Mouse (Mus musculus) gastrocnemius, adult 8-10 months (tissue): ENCODE measurements around the gene Aebp2. TPM values are rescaled to one million over a fixed set of nuclear protein-coding genes. Genes with fewer than 3 reads are reported as not detected.
"Not testable (repeated sequence)": the region's sequence is repeated elsewhere in the genome, so short reads cannot be mapped to it uniquely, and the experiment has no call there.

Experiments used
- DNase-seq, 2 experiments: peaks; one replicate each; pipeline ENCODE4 v3.0.0; 2022; ENCODE audit warnings: low spot score in 2 of 2
- total RNA-seq, 4 experiments: library from RNA; stranded (reverse); gene quantifications; 2 replicates each; pipeline ENCODE4 v1.2.4; 2022

Gene Aebp2
- total RNA-seq, 4 experiments from 2014 or later: 32.0 to 35.5 (median 33.0) TPM

DNA sequence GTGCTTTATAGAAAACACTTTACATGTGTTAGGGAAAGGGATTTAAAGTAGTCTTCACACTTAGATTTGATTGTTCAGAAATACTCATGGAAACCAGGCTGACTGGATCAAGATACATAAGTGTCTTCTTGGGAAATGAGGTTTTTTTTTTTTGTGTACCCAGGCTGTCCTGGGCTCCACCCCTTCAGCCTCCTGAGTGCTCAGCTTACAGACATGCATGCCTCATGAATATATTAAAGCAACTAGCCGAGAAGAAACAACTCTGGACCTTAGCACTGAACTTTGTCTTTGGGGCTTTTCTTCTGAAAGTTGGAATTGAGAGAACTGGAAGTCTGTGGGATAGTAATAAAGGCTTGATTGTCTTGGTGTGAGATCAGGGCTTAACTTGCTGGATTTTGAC lies 27.3 kb downstream of the Aebp2 start:
- DNase-seq: no peak

DNA sequence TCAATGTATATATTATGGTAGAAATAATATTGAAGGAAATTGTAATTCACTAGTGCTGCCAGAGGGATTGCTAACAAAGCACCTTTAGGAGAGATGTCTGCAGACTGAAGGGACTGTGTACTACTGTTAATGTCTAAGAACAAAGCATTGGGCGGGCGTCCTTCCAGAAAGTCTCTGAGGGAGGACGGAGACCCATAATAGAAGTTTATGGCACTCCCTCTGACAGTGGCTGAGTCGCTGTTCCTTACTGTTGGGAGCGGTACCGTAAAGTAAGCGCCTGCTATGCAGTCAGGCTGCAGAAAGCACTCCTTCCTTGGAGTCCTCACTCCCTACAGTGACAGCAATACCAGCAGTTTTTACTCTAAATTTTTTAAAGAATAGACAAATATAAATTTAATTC lies 29.5 kb downstream of the Aebp2 start:
- DNase-seq: no peak

DNA sequence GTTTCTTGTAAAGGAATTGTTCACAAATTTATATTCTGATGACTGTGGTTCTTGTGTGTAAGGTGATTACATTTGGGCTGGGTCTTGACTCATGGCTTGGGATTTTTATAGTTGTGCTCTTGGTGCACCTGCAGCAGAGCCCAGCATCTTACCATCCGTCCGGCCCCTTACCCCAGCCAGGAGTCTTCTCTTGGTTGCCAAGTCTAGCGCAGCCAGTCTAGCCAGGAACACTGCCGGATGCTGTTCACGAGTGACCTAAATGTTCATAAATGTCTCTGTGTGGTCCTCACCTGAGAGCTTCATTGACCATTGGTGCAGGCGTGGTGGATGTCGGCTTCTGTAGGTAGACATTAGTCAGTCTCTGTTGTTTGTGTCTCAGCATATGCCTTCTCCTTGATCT lies 33.0 kb downstream of the Aebp2 start:
- DNase-seq: no peak

DNA sequence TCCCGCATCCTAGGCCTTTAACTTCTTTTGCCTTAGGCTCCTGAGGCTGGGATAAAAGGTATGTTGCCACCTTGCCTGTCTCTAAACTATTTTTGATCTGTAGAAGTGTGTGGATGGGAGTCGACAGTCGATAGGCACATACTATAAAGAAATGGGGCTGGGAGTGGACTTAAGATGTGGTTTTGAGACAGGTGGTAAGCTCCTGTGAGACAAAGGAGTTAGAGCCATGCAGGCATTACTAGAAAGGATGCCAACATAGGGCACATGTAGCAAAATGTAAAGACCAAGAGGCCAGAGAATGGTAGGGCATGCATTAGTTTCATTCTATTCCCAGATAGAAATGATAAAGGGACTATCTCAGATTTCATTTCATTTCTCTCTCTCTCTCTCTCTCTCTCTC lies 34.5 kb downstream of the Aebp2 start:
- no peak for DNase-seq

DNA sequence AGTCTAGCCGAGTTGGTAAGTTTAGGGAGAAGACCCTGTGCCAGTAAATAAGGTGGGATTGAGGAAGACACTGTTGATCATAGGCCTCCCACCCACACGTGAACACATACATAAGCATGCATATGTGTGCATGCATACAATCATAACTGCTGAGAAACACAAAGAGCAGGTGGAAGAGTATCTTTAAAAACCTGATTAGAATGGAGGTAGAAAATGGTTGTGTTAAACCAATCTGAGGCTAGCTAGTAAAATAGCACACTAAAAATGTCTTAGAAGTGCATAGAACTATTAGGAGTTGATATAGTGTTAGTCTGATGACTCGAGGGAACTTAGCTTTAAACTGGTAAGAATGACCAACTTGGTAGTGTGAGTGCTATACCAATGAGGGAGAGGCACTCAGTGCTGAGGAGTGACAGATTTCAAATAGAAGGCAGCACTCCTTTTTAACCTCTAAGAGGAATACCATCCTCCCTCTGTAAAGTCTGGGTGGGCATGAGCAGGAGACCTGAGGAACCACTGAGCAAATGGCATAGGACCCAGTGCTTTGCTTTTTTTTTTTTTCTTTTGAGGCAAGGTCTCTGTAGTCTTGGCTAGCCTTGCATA lies 35.6 kb downstream of the Aebp2 start:
- DNase-seq: no peak

DNA sequence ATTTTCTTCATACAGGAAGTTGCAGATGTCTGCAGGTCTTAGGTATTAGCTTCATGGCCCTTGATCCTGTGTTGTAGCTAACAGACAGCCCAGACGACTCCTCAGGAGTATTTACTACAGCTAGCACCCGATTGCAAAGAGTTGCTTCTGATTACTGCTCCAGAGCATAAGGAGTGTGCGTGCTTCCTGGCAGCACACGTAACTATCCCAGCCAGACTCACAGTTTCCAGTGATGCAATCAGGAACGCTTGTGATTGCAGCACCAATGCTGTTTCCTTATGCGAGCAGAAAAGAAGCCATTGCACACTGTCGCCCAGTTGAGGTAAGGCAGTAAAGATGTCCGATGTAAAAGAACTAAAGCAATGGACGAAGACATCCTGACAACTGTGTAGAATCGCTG lies 38.6 kb downstream of the Aebp2 start:
- no peak for DNase-seq

DNA sequence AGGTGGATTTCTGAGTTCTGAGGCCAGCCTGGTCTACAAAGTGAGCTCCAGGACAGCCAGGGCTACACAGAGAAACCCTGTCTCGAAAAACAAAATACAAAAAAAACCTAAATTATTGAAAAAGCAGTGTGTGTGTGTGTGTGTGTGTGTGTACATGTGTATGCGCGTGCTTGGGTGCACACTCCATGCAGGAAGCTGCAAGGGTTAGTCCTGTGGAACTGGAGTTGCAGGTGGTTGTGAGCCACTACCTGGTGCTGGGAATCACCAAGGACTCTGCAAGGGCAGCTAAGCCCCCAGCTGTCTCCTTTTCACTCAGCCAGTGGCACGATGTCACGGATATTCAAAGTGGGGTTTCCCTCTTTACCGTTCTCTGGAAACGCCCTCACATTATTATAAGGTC lies 39.3 kb downstream of the Aebp2 start:
- no peak for DNase-seq

DNA sequence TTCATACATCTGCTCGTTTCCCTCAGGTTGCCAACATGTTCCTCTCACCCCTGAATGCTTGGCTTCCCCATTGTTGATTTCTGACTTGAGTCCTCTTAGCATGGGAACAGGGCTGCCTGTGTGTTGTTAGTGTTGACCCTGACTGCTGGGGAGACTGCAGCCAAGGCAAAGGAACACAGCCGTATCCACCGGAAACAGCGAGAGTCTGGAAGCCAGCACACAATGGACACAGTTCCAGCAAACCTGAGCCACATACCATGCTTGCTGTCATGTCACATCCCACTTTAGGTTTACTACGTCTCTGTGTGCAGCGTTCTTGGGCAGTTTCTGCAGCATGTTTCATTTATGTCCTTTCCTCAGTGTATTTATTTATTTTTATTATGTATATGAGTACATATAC lies 39.8 kb downstream of the Aebp2 start:
- DNase-seq: no peak

DNA sequence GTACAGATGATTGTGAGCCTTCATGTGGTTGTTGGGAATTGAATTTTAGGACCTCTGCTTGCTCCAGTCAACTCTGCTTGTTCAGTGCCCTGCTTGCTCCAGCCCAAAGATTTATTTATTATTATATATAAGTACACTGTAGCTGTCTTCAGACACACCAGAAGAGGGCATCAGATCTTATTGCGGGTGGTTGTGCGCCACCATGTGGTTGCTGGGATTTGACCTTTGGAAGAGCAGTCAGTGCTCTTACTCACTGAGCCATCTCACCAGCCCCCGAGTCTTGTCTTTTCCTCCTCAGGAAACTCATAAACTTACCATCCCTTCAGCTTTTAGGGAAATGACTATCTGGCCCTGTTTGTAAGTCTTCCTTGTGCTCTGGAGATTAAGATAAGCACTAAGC lies 40.2 kb downstream of the Aebp2 start:
- not testable (repeated sequence) for DNase-seq

DNA sequence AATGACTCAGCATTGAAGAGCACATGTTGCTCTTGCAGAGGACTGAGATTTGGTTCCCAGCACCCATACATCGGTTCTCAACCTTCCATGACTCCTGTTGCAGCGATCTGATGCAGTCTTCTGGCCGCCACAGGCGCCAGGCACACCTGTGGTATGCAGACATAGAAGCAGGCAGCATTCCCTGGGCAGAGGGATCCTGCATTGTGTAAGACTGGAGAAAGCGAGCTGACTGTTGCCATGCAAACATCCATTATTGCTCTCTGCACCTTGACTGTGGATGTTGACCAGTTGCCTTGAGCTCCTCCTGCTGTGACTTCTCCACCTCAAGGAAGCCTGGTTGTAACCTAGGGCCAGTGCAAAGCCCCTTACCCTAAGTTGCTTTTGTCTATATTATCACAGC lies 42.1 kb downstream of the Aebp2 start:
- DNase-seq: no peak

DNA sequence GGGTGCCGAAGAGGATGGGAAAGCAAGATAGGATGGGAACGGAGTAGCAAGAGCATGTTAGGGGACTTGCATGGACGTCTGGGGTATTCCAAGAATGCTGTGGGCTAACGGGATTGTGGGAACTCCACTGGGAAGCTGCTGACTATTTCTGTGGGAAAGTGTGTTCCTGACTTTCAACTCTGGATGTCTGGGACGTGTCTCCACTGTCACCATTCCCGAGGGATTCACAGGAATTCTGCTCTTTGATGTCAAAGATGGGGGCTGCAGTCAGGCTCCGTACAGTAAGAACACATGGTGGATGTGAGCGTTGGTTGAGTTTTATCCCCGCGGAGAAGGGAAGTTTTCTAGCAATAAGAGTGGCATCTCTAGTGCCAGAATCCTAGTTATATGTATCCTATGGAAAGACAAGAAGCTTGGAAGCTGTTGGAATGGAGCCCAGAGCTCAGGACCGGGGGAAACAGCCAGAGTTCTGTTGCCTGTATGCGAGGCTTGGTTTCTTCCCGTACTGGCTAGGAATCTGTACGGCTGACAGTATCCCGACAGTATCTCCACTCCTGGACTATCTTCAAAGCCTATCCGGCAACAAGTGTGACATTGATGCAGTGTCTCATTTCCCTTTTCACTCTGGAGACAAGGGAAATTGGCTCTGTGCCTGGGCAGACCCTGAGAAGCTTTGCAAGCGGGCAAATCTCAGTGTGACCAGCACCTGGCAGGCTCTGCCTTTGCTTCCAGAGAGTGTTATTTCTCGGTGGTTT lies 44.2 kb downstream of the Aebp2 start:
- no peak for DNase-seq

DNA sequence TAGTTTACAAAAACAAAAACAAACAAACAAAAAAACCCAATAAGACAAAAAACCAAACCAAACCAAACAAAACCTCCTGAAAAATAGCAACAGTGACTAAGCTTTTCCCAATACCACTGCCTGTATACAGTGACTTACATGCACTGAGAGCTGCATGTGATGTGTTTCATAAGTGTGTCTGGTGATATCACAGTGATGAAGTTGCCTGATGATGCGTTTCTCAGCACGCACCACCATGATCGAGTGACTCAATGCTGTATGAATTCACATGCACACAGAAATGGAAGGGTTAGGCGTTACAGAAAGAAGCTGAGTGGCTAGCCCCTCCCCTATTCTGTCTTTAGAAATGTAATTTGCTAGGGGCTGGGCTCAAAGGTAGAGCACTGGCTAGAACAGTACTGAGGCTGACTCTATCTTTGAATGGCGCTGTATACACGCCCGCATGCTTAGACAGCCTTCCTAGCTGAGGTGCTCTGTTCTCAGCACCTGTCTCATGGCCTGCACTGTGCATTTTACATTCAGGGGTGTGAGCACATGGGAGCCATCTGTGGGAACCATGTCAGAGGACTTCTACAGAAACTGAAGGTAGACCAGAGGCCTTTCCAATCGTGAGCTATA lies 44.9 kb downstream of the Aebp2 start:
- no peak for DNase-seq

DNA sequence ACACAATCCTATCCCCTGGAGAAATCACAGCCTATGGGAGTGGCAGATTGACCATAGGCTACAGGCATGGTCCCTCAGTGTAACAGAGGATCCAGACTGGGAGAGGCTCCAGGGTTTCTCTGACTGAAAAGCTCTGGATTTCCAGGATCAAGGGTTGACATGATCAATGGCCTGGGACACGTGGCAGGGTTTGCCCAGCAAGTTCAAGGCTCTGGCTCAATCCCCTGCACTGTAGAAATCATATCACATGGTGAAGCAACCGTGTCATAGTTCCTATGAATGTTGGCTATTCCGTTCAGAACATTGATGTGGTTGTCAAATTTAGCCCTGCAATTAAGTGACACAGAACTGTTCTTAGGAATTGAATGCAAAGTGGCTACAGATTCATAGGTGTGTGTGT lies 52.0 kb downstream of the Aebp2 start:
- no peak for DNase-seq

DNA sequence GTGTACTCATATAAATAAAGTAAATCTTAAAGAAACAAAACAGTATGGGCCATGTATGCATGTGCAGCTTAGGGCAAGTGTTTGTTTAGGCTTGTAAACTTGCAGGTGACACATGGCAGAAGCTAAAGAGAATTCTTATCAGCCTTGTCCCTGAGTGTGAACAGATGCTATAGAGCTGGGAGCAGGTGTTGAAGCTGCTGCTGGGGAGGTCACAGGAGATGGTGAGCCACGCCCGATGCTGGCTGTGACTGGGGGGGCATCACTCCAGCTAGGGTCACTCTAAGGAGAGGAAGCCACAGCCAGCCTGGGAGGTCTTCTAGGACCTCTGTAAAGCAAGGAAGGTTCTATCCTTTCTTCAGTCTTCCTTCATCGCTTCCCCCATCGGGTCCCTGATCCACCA lies 53.6 kb downstream of the Aebp2 start:
- DNase-seq: no peak

DNA sequence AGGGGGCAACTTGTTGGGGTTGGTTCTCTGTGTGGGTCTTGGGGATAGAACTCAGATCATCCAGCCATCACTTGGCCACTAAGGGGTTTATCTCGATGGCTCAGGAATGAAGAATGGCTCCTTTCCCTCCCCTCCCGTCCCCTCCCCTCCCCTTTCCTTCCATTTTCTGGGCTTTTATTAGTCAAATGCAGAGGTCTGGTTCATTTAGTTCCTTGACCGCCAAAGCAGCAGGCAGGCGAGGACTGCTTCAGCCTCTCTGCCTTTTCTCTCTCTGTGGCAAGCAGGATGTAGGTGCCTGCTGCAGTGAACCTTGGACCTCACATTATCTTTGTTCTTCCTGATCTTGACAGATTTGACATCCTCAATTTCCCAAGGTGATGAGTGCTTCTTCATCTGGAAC lies 54.6 kb downstream of the Aebp2 start:
- no peak for DNase-seq

DNA sequence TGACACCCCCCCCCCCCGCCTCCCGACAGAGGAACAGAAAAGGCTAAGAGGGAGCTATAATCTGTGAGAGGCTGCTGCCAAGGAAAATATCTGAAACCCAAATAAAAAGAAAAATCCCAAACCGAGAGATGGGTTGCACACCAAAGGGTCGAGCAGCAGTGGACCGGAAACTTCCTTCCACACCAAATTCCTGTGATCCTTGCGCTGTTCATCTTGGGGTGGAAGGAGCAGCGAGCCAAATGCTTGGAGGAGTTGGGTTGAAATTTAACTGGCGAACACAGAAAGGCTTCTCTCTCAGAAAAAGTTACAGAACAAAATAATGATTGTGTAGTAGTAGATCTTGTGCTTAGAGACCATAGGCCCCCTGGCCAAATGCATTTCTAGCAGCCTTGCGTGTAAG lies 55.5 kb downstream of the Aebp2 start:
- DNase-seq: no peak

DNA sequence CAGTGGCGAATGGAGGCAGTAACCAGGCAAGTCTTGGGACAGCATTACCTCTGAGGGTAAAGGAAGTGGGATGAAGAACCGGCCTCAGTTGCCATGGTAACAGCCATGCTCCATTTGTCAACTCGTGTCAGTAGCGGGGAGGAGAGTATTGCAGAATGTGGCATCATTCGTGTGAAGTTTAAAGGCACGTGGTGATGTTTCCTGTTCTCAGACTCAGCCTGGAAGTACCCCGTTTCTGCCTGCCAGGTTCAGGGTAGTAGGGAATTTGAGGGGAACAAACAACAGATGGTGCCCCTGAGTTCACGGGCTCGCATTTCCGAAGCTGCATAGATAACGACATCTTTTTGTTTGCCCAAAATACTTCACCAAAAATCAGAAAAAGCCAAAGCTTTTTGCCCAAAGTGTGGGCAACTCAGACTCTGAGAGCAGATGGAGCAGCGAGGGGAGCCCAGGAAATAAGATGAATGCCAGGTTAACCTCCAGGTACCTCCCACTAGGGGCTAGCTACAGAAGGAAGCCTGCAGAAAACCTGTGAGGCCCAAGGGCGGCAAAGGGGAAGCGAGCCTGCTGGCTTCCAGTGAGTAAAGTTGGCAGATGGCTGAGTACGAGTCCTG lies 56.3 kb downstream of the Aebp2 start:
- DNase-seq: no peak

DNA sequence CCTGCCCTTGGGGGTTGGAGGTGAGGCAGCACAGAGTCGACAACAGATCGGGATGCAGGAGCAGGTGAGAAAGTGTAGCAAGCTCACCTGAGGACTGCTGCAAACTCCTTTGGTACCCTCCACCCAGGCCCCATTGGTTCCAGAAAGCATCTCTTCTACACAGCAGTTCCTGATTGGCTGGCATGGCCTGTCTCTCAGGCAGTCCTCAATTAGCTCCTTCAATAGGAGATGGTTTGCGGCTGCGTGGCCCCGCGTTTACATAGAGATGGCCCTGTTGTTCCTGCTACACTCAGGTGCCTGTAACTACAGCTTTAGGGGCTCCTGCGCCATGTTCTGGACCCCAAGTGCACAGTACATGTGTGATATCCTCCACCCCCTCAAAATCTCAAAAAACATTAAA lies 58.2 kb downstream of the Aebp2 start:
- no peak for DNase-seq

DNA sequence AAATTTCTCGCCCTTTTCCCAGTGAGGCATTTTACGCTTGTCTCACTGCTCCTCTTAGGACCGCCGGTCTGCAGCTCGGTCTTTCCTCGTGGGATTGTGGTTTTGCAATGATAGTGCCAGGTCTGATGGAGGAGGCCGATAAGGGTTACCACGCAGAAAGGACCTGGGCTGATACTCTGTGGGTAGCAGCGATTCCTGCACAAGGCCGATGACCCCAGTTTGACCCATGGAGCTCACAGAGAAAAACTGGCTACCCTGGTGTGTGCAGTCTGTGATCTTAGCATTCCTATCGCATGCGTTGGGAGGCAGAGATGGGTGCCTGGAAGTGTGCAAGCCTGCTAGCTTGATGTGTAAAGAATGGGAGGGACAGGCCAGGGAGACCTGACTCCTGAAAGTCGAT lies 60.4 kb downstream of the Aebp2 start:
- no peak for DNase-seq

DNA sequence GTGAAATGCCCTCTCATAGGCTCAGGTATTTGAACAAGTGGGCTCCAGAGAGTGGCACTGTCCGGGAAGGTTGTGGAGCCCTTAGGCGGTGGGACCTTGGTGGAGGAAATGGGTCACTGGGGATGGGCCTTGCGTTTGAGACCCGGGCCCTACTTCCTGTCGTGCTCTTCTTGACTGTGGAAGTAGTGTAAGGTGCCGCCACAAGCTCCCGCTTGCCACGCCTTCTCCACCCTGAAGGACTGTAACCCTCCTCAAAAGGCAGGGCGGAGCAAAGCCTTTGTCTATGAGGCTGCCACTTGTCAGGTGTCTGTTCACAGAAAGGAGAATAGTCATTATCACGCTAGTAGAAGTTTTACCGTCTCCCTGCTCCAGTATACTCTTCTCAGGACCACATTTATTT lies 61.9 kb downstream of the Aebp2 start:
- DNase-seq: no peak

DNA sequence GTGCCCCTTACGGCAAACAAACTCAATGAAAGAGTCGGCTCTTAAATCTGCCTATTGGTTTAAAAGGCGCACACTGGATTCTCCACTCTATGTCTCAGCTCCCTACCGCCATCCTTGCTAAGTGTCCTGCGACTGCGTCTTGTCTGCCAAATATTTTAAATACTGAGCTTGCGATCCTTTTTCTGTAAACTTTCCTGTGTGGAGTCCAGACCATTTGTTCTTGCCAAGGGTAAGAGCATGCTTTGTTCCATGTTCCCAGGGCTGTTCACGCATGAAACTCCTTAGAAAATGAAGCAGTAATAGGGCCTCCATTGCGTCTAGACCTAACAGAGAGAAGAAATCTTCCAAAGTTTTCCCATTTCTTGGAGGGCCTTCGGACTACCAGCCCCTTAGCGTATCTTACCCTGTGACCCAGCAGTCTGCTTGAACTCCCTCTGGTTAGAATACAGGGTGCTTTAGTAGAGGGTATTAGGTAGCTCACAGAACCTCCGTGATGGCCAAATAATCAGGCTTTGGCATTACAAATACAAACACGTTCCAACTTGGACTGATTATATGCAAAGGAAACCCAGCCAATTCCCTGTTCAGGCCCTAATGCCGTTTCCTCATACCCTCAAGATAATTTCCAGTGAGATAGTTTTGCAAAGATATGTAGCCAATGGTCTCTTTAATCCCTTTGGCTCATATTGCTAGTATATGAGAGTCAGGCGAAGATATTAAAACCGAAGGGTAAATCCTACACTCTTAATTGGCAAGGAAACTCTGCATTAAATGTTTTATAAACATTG lies 67.3 kb downstream of the Aebp2 start:
- DNase-seq: no peak

DNA sequence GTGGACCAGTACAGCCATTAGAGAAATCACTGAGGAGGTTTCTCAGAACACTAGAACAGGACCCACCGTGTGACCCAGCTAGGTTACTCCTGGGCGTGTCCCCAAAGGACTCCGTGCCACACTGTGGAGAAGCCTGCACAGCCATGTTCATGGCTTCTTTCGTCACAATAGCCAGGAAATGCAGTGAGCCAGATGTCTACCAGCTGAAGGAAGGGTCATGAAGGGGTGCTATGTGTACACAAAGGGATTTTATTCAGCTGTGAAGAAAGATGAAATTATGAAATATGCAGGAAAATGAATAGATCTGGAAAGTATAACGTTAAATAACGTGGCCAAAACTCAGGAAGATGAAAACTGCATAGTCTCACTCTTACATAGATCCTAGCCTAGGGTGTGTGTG lies 69.7 kb downstream of the Aebp2 start:
- no peak for DNase-seq
